Mouse (Mus musculus) mouse embryonic stem cell (cell line): ENCODE measurements around the gene Bcl2l13.
"Not testable (repeated sequence)": the region's sequence is repeated elsewhere in the genome, so short reads cannot be mapped to it uniquely, and the experiment has no call there.

Experiments
- in situ Hi-C, 2 experiments: fragments of 300-500 bp; cut with MboI; formaldehyde crosslinking; loops; 1 replicate in 1 of 2; 3 replicates in 1 of 2; pipeline ENCODE4 v1.14.3; 2019 to 2020; ENCODE audit warnings: low sequenced_read_pairs in 2 of 2, low pct_unique_long_range_greater_than_20kb in 1 of 2, mixed read lengths in 1 of 2; ENCODE audit not compliant: unreplicated experiment in 1 of 2

The Bcl2l13 gene

DNA sequence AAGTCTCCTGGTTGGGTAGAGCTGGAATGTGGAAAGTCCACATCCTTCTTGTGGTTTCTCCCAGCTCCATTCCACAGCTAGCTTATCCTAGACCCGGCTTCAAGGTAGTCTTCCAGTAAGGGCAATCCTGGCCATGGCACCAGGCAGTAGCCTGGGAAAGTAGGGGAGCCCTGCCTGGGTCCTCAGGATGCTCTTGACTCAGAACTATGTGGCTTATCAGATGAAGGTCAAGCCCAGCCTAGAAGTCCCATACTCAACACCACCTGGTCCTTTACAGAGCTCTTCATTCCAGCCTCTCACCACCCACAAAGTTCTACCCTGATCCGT is 79.6 kb downstream of the Bcl2l13 start:
- in situ Hi-C loops = no loop called here

DNA sequence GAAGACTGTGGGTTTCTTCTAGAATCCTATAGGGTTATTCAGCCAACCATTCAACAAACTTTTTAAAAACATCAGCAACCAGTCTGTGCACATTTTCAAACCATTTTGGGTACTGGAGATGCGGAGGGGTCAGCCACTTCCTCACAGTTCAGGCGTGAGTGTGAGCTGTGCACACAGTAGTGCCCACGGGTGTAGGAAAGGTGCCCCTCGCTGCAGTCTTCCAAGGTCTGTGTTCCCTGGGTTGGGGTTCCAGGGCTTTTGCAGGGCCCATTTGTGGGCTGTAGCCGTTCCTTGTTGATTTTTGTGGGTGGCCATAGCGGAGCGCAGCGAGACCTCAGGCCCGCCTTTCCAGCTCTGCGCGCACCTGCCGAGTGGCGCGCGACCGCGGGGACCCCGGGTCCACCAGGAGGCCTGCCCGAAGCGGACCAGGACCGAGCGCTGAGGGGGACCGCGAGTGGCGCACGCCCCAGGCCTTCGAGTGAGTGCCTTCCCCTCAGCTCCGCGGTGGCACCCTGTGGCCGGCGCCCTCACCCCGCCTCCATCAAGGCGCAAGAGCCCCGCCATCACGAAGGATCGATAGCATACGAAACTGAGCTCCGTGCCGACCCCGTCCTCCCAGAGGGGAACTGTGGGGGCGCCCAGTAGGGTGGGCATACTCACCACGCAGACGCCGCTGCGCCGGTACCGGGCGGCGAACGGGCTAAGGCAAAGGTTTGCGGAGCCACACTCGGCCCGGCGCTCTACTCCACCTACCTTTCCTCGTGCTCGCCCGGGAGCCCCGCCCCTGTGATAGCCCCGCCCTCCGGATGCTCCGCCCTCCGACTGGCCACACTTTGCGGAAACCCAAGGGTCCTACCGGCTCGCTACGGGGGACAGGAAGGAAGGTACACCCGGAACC is 80.3 kb downstream of the Bcl2l13 start, which contains the start of gene Bid:
TSS of gene Bid (minus strand) at position 780 of the 898 bp plus-strand sequence.
- in situ Hi-C loops = no loop called here

DNA sequence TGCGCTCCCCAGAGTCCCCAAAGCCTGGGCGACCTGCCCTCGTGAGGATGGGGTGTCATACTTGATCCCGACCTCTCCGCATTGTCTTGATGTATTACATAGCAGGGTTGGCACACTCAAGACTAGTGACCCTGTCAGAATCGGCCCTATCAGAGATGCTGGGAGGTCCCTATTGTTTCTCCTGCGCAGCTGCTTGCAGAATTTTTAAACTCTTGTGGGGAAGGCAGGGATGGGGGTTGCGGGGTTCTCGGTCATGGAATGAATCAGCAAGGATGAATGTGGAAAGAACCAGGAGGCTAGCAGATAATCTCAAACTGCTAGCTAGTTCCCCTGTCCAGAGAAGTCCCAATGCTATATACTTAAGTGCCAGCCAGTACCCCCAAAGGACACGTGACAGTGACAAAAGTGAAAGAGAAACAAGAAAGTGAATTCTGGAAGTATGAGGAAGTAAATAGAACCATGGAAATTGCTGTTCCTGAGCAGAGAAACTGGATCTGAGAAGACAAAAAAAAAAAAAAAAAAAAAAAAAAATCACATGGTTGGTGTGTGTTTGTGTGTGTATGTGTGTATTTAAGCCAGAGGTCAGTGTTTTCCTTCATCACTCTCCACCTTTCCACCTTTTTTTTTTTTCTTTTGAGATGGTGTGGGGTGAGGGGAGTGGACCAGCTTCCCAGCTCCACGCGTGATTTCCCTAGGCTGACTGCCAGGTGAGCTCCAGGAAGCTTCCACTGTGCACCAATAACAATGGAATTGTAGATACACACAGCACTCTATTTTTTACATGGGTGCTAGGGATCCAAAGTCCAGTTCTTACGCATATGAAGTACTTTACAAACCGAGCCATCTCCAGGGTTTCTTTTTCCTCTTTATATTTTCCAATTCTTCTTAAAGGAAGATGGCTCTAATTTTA is 81.2 kb downstream of the Bcl2l13 start:
- in situ Hi-C loops = not testable (repeated sequence)

DNA sequence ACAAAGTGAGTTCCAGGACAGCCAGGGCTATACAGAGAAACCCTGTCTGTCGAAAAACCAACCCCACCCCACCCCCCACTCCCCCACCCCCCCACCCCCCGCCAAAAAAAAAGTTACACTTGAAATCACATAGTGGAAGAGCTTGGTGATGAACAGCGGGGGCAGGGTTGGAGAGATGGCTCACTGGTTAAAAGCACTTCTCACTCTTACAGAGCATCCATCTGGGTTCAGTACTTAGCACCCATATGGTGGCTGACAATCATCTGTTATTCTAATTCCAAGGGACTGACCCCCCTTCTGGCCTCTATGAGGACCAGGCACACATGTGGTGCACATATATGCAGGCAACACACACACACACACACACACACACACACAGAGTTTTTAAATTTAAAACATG is 82.0 kb downstream of the Bcl2l13 start:
- in situ Hi-C loops = no loop called here

DNA sequence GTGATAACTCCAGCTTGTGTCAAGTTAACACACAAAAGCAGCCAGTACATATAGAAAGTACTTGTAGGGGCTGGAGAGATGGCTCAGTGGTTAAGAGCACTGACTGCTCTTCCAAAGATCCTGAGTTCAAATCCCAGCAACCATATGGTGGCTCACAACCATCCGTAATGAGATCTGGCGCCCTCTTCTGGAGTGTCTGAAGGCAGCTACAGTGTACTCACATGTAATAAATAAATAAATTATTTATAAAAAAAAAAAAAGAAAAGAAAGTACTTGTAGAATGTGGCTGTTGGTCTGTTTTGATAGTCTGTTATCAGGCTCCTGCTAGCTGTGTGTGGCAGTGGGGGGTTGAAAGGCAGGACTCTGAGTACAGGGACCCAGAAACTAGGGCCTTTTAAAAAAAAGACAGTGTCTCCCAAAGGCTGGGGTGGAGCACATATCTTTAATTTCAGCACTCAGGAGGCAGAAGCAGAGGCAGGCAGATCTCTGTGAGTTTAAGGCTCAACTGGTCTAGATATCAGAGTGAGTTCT is 88.8 kb downstream of the Bcl2l13 start:
- in situ Hi-C loops = not testable (repeated sequence)

DNA sequence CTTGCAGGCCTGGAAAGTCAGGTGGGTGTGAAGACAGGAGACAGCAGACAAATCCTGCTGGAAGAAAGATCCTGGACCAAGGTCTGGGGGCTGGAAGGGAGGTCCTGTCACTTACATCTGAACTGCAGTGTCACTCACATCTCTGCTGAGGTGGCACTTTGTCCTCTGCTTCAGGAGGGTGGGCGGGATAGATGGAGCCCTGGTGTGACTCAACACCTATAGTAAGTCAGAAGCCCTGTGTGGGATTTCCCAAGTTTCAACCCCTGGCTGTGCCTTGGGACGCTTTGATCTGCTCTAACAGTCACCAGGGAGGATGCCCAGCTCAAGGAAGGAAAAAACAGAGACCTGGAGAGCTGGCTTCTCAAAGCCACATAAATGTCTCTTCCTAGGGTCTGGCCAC is 90.9 kb downstream of the Bcl2l13 start:
- in situ Hi-C loops = no loop called here

DNA sequence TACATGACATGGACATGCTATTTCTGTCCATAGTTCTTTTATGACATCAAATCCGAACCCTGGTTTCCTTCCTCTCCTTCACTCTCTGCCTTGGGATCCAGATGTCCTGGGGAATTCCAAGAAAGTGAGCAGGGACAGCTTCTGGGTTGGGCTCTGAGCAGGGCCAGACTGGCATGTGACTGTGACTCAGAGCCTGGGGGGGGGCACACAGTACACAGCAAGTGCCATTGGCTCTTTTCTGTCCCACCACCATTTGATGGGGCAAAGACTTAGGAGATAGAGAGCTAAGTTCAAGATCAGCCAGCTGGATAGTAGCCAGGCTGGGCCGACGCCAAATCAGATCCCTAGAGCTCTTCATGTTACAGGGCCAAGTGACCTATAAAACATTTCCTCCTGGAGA is 91.8 kb downstream of the Bcl2l13 start:
- in situ Hi-C loops = no loop called here

DNA sequence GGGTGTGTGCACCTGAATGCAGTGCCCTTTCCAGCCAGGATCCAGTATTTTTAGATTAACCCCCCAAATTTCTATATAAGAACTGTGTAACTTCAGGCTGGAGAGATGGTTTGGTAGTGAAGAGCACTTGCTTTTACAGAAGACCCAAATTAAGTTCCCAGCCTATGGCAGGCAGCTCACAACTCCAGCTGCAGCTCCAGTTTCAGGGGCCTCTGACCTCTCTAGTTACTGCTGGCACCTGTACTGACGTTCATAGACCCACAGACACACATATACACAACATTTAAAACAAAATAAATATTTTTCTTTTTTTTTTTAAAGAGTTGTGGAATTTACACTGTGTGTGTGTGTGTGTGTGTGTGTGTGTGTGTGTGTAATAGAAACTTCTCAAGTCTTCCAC is 93.4 kb downstream of the Bcl2l13 start:
- in situ Hi-C loops = no loop called here

DNA sequence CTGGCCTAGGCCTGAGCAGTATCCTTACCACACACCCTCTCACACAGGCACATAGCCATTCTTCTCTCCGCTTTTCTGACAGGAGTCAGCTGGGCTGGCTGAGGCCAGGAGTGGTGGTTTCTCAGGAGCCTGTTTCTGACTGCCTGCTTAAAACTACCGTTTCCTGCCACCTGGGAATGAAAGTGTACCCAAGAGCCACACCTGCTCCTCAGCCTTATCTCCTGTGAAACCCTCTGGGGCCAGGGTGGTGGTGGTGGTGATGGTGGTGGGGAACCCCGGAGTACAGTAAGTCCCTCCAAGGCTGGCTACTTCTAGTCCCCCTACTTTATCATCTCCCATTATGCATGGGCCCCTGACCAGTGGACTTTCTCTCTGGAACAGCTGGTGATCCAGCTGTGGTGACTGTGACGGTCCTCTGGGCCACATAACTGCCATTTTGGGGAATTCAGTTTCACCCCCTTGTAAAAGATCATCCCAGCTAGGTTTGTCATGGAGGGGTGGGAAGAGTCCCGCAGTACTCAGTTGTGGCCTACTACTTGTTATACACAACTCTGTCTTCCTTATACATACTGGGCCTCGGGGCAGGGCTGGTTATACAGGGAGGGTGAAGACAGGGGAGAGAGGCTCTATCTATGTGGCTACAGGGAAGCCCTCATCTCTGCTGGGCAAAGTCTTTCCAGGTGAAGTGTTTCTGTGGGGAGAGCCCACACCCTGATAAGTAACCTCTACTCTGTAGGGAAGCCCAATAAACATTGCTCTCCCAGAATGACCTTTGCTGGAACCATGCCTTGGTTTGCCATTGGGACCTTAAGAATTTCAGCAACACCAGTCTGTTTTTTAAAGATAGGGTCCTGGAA is 94.7 kb downstream of the Bcl2l13 start:
- in situ Hi-C loops = no loop called here

DNA sequence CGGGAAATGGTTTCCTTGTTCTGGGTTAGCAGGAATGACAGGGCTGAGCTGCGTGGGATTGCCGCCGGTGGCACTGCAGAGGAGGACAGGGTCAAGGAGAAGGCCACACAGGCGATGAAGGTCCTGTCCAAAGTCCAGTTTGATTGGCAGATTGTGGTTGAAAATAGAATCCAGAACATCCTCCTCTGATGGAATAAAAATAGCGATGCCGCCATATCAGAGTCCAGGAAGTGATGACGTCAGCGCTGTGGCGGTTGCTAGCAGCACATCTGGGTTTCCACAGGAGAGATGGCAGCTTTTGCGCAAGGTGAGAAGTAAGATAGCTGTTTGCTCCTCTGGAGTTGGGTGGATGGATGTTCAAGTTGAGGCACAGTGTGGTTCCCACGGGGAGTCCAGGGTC is 96.6 kb downstream of the Bcl2l13 start:
- in situ Hi-C loops = no loop called here

DNA sequence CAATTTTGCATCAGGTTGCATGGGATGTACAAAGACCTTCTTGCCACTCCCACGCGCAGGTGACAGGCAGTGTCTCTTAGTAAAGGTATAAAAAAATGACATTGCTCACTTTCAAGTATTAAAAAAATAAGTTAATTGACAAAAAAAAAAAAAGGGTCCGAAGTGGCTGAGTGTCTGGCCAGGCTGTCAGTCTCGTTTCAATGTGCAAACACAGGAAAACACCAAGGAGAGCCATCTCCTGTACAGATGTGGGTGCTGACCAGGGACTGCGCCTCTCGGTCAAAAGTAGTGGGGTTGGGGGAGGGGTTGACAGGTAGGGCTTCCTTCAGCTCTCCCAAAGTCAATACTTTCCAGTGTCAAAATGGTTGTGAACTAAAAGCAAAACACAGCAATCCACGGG is 97.7 kb downstream of the Bcl2l13 start:
- in situ Hi-C loops = no loop called here

DNA sequence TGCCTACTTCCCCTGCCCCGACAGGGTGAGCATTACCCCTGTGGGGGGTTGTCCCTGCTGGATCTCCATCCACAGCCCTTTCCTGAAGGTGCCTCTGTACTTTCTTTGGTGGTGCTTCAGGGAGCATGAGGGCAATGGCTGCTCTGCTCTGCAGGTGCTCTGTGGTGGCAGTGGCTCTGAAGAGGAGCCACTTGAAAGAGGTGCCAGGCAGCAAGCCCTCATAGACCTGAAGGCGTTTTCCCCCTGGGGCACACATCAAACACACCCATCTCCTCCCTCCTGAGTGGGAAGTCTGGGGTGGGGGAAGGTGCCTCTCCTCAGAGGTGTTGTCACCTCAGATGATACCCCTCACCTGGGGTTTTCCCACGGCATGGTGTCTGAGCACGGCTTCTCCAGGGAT is 98.2 kb downstream of the Bcl2l13 start:
- in situ Hi-C loops = no loop called here

DNA sequence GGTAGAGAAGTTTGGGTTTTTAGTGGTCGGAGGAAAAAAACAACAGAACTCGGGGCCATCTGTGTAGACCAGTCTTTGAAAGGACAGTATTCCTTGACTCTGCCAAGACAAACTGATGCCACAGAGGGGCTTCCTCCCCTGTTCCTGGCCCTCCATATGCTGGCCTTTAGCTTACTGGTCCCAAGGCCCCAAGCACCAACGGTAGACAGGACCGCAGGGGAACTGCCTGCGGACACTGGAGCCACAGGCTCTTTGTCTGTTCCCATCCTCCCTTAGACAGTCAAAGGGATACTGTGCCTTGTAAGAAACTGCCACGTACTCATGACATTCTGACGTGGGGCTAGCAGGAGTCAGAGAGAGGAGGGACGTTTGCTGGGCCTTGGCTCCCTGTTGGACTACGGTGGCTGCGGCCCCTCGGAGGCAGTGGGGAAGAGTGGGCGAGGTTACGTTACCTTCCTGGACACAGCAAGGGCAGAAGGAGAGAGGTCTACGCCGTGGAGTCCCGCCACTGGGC is 101.1 kb downstream of the Bcl2l13 start:
- in situ Hi-C loops = no loop called here

DNA sequence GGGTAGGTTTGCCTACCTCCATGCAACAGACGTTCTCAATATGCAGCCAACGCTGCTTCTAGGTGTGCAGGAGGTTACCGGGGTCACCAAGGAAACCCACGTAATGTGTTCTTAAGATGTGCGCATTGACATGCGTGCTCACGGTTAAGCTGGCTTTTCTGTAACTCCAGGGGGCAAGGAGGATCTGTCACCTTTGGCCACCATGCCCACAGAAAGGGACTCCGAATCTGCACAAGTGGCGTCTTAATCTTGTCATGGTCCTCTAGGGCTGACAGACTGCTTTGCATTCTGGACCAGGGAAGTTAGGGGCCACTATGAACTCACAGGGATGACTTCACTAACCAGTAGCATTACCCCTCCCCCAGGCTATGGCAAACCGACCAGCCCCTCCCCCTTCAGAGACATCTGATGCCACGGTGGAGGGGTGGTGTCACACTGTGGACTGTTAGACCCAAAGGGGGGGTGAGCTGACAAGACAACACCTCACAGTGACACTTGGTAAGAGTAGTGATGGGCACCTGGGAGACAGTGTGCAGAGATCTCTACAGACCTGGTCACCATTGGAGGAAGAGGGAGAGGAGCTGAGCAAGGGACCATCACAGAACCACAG is 102.1 kb downstream of the Bcl2l13 start:
- in situ Hi-C loops = no loop called here

DNA sequence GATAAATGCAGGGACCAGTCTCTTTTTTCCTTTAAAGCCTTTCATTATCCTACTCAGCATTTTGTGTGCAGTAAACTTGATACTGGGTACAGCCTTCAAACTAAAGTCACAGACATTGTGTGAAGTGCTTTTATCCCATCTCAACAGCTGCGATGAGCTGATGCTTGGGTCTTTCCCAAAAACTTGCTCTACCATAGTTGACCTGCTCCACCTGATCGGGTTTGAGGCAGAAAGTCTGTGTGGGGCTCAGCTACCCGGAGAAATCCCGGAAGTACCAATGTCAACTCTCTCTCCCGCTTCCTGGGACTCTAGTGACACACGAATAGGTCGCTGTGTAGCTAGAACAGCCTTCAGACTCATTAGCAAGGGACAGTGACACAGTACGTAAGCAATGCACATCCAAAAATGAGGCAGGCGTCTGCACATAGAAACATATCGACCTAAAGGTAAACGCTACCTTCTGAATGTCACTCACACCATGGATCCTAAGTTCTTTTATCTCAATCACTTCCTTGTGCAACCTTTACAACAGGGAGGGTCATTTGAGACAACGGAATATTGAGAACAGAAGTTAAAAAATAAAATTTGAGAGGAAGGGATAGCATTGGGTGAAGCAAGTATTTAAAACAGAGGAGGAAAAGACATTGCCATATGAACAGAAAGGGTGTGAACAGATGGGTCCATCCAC is 102.9 kb downstream of the Bcl2l13 start:
- in situ Hi-C loops = no loop called here

DNA sequence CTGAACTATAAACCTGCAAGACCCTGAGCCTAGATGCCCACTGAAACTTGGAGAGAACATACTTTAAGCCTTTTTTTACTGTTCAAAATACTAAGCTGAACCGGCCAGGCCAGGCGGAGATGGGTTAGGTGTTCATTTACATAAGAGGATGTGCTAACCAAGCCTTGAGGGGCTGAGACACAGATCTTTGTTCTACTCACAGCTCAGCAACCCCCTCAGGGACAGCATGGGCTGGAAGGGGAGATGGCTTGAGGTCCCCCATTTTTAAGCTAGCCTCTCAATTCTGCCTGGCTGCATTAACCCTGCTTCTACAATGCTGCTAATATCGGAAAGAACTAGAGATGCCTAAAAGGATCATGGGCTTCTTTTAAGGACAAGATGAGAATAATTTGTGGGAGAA is 103.8 kb downstream of the Bcl2l13 start:
- in situ Hi-C loops = no loop called here

DNA sequence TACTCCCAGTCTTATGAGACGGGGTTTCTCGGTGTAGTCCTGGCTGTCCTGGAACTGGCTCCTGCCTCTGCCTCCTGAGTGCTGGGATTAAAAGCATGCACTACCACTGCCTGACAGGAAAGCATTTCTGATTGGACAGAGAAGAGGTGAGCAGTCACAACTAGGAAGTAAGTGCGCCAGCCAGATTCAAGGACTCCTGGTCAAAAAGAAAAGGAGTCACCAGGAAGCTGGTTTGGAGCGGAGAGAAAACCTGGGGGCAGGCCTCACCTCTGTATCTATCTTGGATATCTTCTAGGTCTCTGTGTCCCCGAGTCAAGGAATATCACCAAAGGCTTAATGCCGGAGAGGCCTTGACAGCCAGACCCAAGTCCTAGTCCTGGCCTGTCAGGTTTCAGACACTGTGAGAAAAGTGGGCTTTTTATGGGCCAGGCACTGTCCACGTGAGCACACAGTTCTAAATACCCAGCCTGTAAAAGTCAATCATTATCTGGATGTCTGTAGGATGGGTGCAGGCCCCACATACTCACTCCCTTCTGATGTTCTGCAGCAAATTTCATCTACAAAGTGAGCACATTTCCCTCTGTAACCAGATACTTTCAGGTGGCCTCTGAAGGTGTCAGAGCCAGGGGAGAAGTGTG is 104.6 kb downstream of the Bcl2l13 start:
- in situ Hi-C loops = no loop called here
